Mouse (Mus musculus): ENCODE data around the gene Gm14124. TPM values are rescaled to one million over a fixed set of nuclear protein-coding genes. Genes with fewer than 3 reads are reported as not detected.
"Not testable (repeated sequence)": the region's sequence is repeated elsewhere in the genome, so short reads cannot be mapped to it uniquely, and the experiment has no call there.

The Gm14124 gene
- polyA plus RNA-seq, 1 experiment = 0.67 TPM

GRCm38 (mm10) chr2:150307183-150307773 lies 50.0 kb downstream of the Gm14124 start:
- H3K27ac ChIP-seq (ENCODE audit: control insufficient read depth, insufficient read depth, low read depth, low read length, poor library complexity) = no peak overlapping the region
- no peak overlapping the region for H3K4me3 ChIP-seq (replicated peaks; ENCODE audit: control insufficient read depth, low read depth, low read length)
- H3K4me1 ChIP-seq (ENCODE audit: control insufficient read depth, insufficient read depth, low read length) = no peaks in the 10 kb centered on the region
- no peak for TF ChIP-seq POLR2A (IDR thresholded peaks at IDR 0.05; ENCODE audit: borderline replicate concordance, control insufficient read depth, low read depth, low read length)
- no peak for TF ChIP-seq CTCF (IDR thresholded peaks at IDR 0.05; ENCODE audit: control insufficient read depth, insufficient read depth, low read length)
- WGBS = 62% methylated on average over 10 of the region's 10 CpGs

- peak overlapping the region; percentile 67 for H3K4me3 ChIP-seq (replicated peaks; ENCODE audit: control insufficient read depth, low read depth, low read length)
- 4% methylated on average over 19 of the region's 19 CpGs for WGBS
- H3K27ac ChIP-seq (ENCODE audit: control insufficient read depth, insufficient read depth, low read depth, low read length, poor library complexity); H3K4me1 ChIP-seq (ENCODE audit: control insufficient read depth, insufficient read depth, low read length): not testable (repeated sequence)
Measured at GRCm38 (mm10) chr2:150310952-150311884, 53.9 kb downstream of the Gm14124 start.

- Histone ChIP-seq H3K4me1 (ENCODE audit: control insufficient read depth, insufficient read depth, low read length) (no peaks in the 10 kb centered on the region), H3K27ac (ENCODE audit: control insufficient read depth, insufficient read depth, low read depth, low read length, poor library complexity) (no peak overlapping the region), H3K4me3 (replicated peaks; ENCODE audit: control insufficient read depth, low read depth, low read length) (no peak overlapping the region)
- TF ChIP-seq CTCF (IDR thresholded peaks at IDR 0.05; ENCODE audit: control insufficient read depth, insufficient read depth, low read length) (no peak), POLR2A (IDR thresholded peaks at IDR 0.05; ENCODE audit: borderline replicate concordance, control insufficient read depth, low read depth, low read length) (no peak)
Measured at GRCm38 (mm10) chr2:150316140-150316539, 58.8 kb downstream of the Gm14124 start.

- WGBS = 61% methylated on average over 1 of the region's 1 CpGs
- no peak overlapping the region for H3K4me3 ChIP-seq (replicated peaks; ENCODE audit: control insufficient read depth, low read depth, low read length)
- H3K27ac ChIP-seq (ENCODE audit: control insufficient read depth, insufficient read depth, low read depth, low read length, poor library complexity) = no peak overlapping the region
- H3K4me1 ChIP-seq (ENCODE audit: control insufficient read depth, insufficient read depth, low read length) = no peaks in the 10 kb centered on the region
- TF ChIP-seq CTCF (IDR thresholded peaks at IDR 0.05; ENCODE audit: control insufficient read depth, insufficient read depth, low read length) = no peak
- no peak for TF ChIP-seq POLR2A (IDR thresholded peaks at IDR 0.05; ENCODE audit: borderline replicate concordance, control insufficient read depth, low read depth, low read length)
Measured at GRCm38 (mm10) chr2:150318973-150319372, 61.7 kb downstream of the Gm14124 start.

Other genes starting within 250 kb of the Gm14124 start
- gene Zfp120, start 120.8 kb upstream of the Gm14124 start, polyA plus RNA-seq (2011; ENCODE audit: insufficient read depth, insufficient read length, low replicate concordance, missing spikeins) = 3.1 and 8.3 TPM in 2 replicates
- gene Gm10770, start 77.8 kb upstream of the Gm14124 start, polyA plus RNA-seq (2011; ENCODE audit: insufficient read depth, insufficient read length, low replicate concordance, missing spikeins) = not detected in 2 replicates
- gene Gm14139, start 75.8 kb upstream of the Gm14124 start, polyA plus RNA-seq (2011; ENCODE audit: insufficient read depth, insufficient read length, low replicate concordance, missing spikeins) = not detected in 2 replicates
- 0.57 TPM in 2 replicates for gene Zfp937, start 39.4 kb upstream of the Gm14124 start, polyA plus RNA-seq (2011; ENCODE audit: insufficient read depth, insufficient read length, low replicate concordance, missing spikeins)
- gene Gm21994, start 1.9 kb upstream of the Gm14124 start, polyA plus RNA-seq (2011; ENCODE audit: insufficient read depth, insufficient read length, low replicate concordance, missing spikeins) = 2.1 TPM in 1 of 2 replicates, not detected in the other
- gene Gm10130, start 66.2 kb downstream of the Gm14124 start, polyA plus RNA-seq (2011; ENCODE audit: insufficient read depth, insufficient read length, low replicate concordance, missing spikeins) = not detected in 2 replicates
- not detected in 2 replicates for gene 3300002I08Rik, start 105.2 kb downstream of the Gm14124 start, polyA plus RNA-seq (2011; ENCODE audit: insufficient read depth, insufficient read length, low replicate concordance, missing spikeins)
- 0.97 TPM in 1 of 2 replicates, not detected in the other for gene Zfp442, start 194.0 kb downstream of the Gm14124 start, polyA plus RNA-seq (2011; ENCODE audit: insufficient read depth, insufficient read length, low replicate concordance, missing spikeins)
- gene Zfp345, start 227.6 kb downstream of the Gm14124 start, polyA plus RNA-seq (2011; ENCODE audit: insufficient read depth, insufficient read length, low replicate concordance, missing spikeins) = not detected in 2 replicates

All from bone marrow, adult 2 months (tissue).